Mouse (Mus musculus) MEL (cell line): ENCODE data around the gene Mrtfb.

Experiments
- BHLHE40 ChIP-seq: IDR thresholded peaks from 2 replicates; pipeline ENCODE4 v1.6.1; 2012; ENCODE audit warnings: low read depth, mild to moderate bottlenecking, inconsistent platforms, low read length, improper control_type of control experiment, borderline replicate concordance
- CTCF ChIP-seq, 3 experiments: IDR thresholded peaks in 2 of 3; conservative IDR thresholded peaks in 1 of 3; 2 replicates each; pipeline ENCODE4 v1.5.1; 2011 to 2012; ENCODE audit warnings: low read length in 3 of 3, low read depth in 2 of 3, mild to moderate bottlenecking in 2 of 3, improper control_type of control experiment in 1 of 3, inconsistent platforms in 1 of 3, mixed read lengths in 1 of 3, moderate library complexity in 1 of 3; ENCODE audit not compliant: control insufficient read depth in 1 of 3, insufficient read depth in 1 of 3, poor library complexity in 1 of 3, severe bottlenecking in 1 of 3
- GABPA ChIP-seq: IDR thresholded peaks from 2 replicates; pipeline ENCODE4 v1.6.1; 2012; ENCODE audit warnings: low read depth, mild to moderate bottlenecking, inconsistent platforms, low read length, improper control_type of control experiment, moderate library complexity
- MAFK ChIP-seq: IDR thresholded peaks from 2 replicates; pipeline ENCODE4 v1.6.1; 2011; ENCODE audit warnings: low read depth, mild to moderate bottlenecking, low read length, improper control_type of control experiment, borderline replicate concordance
- POLR2A ChIP-seq, 2 experiments: IDR thresholded peaks; 2 replicates each; pipeline ENCODE4 v1.6.1; 2011 to 2012; ENCODE audit warnings: low read length in 2 of 2, mild to moderate bottlenecking in 2 of 2, control low read depth in 1 of 2, improper control_type of control experiment in 1 of 2, low read depth in 1 of 2, moderate library complexity in 1 of 2; ENCODE audit not compliant: control insufficient read depth in 1 of 2, insufficient read depth in 1 of 2, poor library complexity in 1 of 2
- POLR2AphosphoS2 ChIP-seq: IDR thresholded peaks from 2 replicates; pipeline ENCODE4 v1.6.1; 2011; ENCODE audit warnings: low read length, improper control_type of control experiment
- RAD21 ChIP-seq: IDR thresholded peaks from 2 replicates; pipeline ENCODE4 v1.6.1; 2011; ENCODE audit warnings: mild to moderate bottlenecking, low read depth, low read length, improper control_type of control experiment
- SMC3 ChIP-seq: IDR thresholded peaks from 2 replicates; pipeline ENCODE4 v1.6.1; 2011; ENCODE audit warnings: low read depth, low read length, improper control_type of control experiment
- TAL1 ChIP-seq: IDR thresholded peaks from 2 replicates; pipeline ENCODE4 v1.6.1; 2012; ENCODE audit warnings: mild to moderate bottlenecking, inconsistent platforms, low read length, moderate library complexity, mixed read lengths
- TBP ChIP-seq: IDR thresholded peaks from 2 replicates; pipeline ENCODE4 v1.8.0; 2011; ENCODE audit warnings: low read depth, low read length, improper control_type of control experiment
- UBTF ChIP-seq: IDR thresholded peaks from 2 replicates; pipeline ENCODE4 v1.6.1; 2012; ENCODE audit warnings: low read depth, mild to moderate bottlenecking, inconsistent platforms, low read length, improper control_type of control experiment, moderate library complexity, borderline replicate concordance; ENCODE audit not compliant: insufficient read depth
- USF1 ChIP-seq: IDR thresholded peaks from 2 replicates; pipeline ENCODE4 v1.6.1; 2014; ENCODE audit warnings: low read depth, mild to moderate bottlenecking, inconsistent platforms, low read length, improper control_type of control experiment, moderate library complexity
- ZKSCAN1 ChIP-seq: IDR thresholded peaks from 2 replicates; pipeline ENCODE4 v1.6.1; 2012; ENCODE audit warnings: low read depth, mild to moderate bottlenecking, inconsistent platforms, low read length, improper control_type of control experiment, moderate library complexity
- ZNF384 ChIP-seq: IDR thresholded peaks from 2 replicates; pipeline ENCODE4 v1.6.1; 2012; ENCODE audit warnings: low read depth, mild to moderate bottlenecking, inconsistent platforms, low read length, improper control_type of control experiment

- TF ChIP-seq CTCF (IDR thresholded peaks at IDR 0.05 in 2 of 3, conservative IDR thresholded peaks at IDR 0.05 in 1 of 3; ENCODE audit: control insufficient read depth in 1 of 3, insufficient read depth in 1 of 3, low read depth in 2 of 3, low read length in 3 of 3, poor library complexity in 1 of 3, severe bottlenecking in 1 of 3) (peak; percentile 24 to 80 (median 55); a peak in 5 of 6 replicates), POLR2A (IDR thresholded peaks at IDR 0.05; ENCODE audit: control insufficient read depth in 1 of 2, insufficient read depth in 1 of 2, low read depth in 1 of 2, low read length in 2 of 2, poor library complexity in 1 of 2) (no peak), GABPA (no peak), UBTF (no peak), ZNF384 (no peak), TAL1 (no peak), MAFK (no peak), SMC3 (peak; percentile 81), ZKSCAN1 (no peak), TBP (no peak), USF1 (no peak), BHLHE40 (no peak), POLR2AphosphoS2 (no peak), RAD21 (peak; percentile 80)
These were observed 153.4 kb downstream of the Mrtfb start for GRCm38 (mm10) chr16:13409530-13410163.
